Mouse (Mus musculus) macrophage (primary cell): ENCODE measurements around the gene Ndufa8. TPM values are rescaled to one million over a fixed set of nuclear protein-coding genes. Genes with fewer than 3 reads are reported as not detected.

Experiments used
- H3K27ac ChIP-seq: fragments of 350-480 bp; formaldehyde crosslinking; 2 replicates; pipeline ENCODE4 v1.9.0; 2021
- H3K36me3 ChIP-seq: fragments of 350-480 bp; formaldehyde crosslinking; 2 replicates; pipeline ENCODE4 v1.9.0; 2021; ENCODE audit errors: inconsistent target
- H3K4me3 ChIP-seq: fragments of 350-480 bp; formaldehyde crosslinking; 2 replicates; pipeline ENCODE4 v1.9.0; 2021; ENCODE audit errors: inconsistent target
- H3K79me2 ChIP-seq: fragments of 350-480 bp; formaldehyde crosslinking; 2 replicates; pipeline ENCODE4 v1.9.0; 2021; ENCODE audit errors: inconsistent target
- WGBS: methylation state at CpG from one replicate; pipeline ENCODE4 v1.1.7; 2026; ENCODE audit warnings: inconsistent platforms; ENCODE audit not compliant: missing documents; 5-methylcytosine and 5-hydroxymethylcytosine counted together
- polyA plus RNA-seq: library from polyadenylated mRNA; stranded (reverse); fragments of 250-400 nt; gene quantifications from 3 replicates; pipeline ENCODE4 v1.2.4, GENCODE M21; 2018; ENCODE audit warnings: inconsistent platforms

Gene Ndufa8
- polyA plus RNA-seq, 1 experiment from 2014 or later = 84.4 TPM

GRCm38 (mm10) chr2:36021385-36022159 lies 27.6 kb downstream of the Ndufa8 start:
- no peak overlapping the region for H3K27ac ChIP-seq
- no peaks in the 10 kb centered on the region for H3K36me3 ChIP-seq
- 22% methylated on average over 32 of the region's 32 CpGs for WGBS
- H3K79me2 ChIP-seq = no peaks in the 10 kb centered on the region
- H3K4me3 ChIP-seq = no peak overlapping the region

GRCm38 (mm10) chr2:36013010-36013409 lies 36.2 kb downstream of the Ndufa8 start:
- no peaks in the 10 kb centered on the region for H3K79me2 ChIP-seq
- no peaks in the 10 kb centered on the region for H3K36me3 ChIP-seq
- no peak overlapping the region for H3K27ac ChIP-seq
- no peak overlapping the region for H3K4me3 ChIP-seq
- 75% methylated on average over 11 of the region's 12 CpGs for WGBS

- Histone ChIP-seq H3K79me2 (no peaks in the 10 kb centered on the region), H3K36me3 (no peaks in the 10 kb centered on the region), H3K27ac (no peak overlapping the region), H3K4me3 (no peak overlapping the region)
- WGBS = 4% methylated on average over 44 of the region's 44 CpGs
Measured at GRCm38 (mm10) chr2:36011331-36011825, 37.8 kb downstream of the Ndufa8 start.

- 81% methylated on average over 7 of the region's 8 CpGs for WGBS
- Histone ChIP-seq H3K4me3 (no peak overlapping the region), H3K36me3 (no peaks in the 10 kb centered on the region), H3K27ac (no peak overlapping the region), H3K79me2 (no peaks in the 10 kb centered on the region)
Measured at GRCm38 (mm10) chr2:36010579-36010978, 38.6 kb downstream of the Ndufa8 start.

GRCm38 (mm10) chr2:36009386-36009785 lies 39.8 kb downstream of the Ndufa8 start:
- 16% methylated on average over 4 of the region's 4 CpGs for WGBS
- Histone ChIP-seq H3K4me3 (no peak overlapping the region), H3K27ac (no peak overlapping the region), H3K79me2 (no peaks in the 10 kb centered on the region), H3K36me3 (no peaks in the 10 kb centered on the region)

GRCm38 (mm10) chr2:36008071-36008470 lies 41.1 kb downstream of the Ndufa8 start:
- Histone ChIP-seq H3K36me3 (no peaks in the 10 kb centered on the region), H3K27ac (no peak overlapping the region), H3K79me2 (no peaks in the 10 kb centered on the region), H3K4me3 (no peak overlapping the region)
- 18% methylated on average over 1 of the region's 1 CpGs for WGBS

GRCm38 (mm10) chr2:36002188-36002587 lies 47.0 kb downstream of the Ndufa8 start:
- no peak overlapping the region for H3K27ac ChIP-seq
- no peaks in the 10 kb centered on the region for H3K36me3 ChIP-seq
- no peak overlapping the region for H3K4me3 ChIP-seq
- no peaks in the 10 kb centered on the region for H3K79me2 ChIP-seq
- 73% methylated on average over 5 of the region's 6 CpGs for WGBS

GRCm38 (mm10) chr2:36000390-36000789 lies 48.8 kb downstream of the Ndufa8 start:
- H3K36me3 ChIP-seq = no peaks in the 10 kb centered on the region
- H3K4me3 ChIP-seq = no peak overlapping the region
- H3K79me2 ChIP-seq = no peaks in the 10 kb centered on the region
- H3K27ac ChIP-seq = no peak overlapping the region
- WGBS = 53% methylated on average over 1 of the region's 1 CpGs

- Histone ChIP-seq H3K27ac (no peak overlapping the region), H3K4me3 (no peak overlapping the region), H3K79me2 (no peaks in the 10 kb centered on the region), H3K36me3 (no peaks in the 10 kb centered on the region)
Measured at GRCm38 (mm10) chr2:35999212-35999611, 50.0 kb downstream of the Ndufa8 start.

GRCm38 (mm10) chr2:35998416-35998815 lies 50.8 kb downstream of the Ndufa8 start:
- 97% methylated on average over 5 of the region's 5 CpGs for WGBS
- Histone ChIP-seq H3K79me2 (no peaks in the 10 kb centered on the region), H3K36me3 (no peaks in the 10 kb centered on the region), H3K4me3 (no peak overlapping the region), H3K27ac (no peak overlapping the region)

- H3K79me2 ChIP-seq = no peaks in the 10 kb centered on the region
- no peak overlapping the region for H3K27ac ChIP-seq
- WGBS = 29% methylated on average over 2 of the region's 2 CpGs
- H3K4me3 ChIP-seq = no peak overlapping the region
- no peaks in the 10 kb centered on the region for H3K36me3 ChIP-seq
Measured at GRCm38 (mm10) chr2:35996753-35997152, 52.5 kb downstream of the Ndufa8 start.

GRCm38 (mm10) chr2:35994303-35994702 lies 54.9 kb downstream of the Ndufa8 start:
- H3K4me3 ChIP-seq = no peak overlapping the region
- no peaks in the 10 kb centered on the region for H3K36me3 ChIP-seq
- WGBS = 86% methylated on average over 6 of the region's 6 CpGs
- no peak overlapping the region for H3K27ac ChIP-seq
- no peaks in the 10 kb centered on the region for H3K79me2 ChIP-seq

GRCm38 (mm10) chr2:35993481-35993880 lies 55.7 kb downstream of the Ndufa8 start:
- no peaks in the 10 kb centered on the region for H3K36me3 ChIP-seq
- no peaks in the 10 kb centered on the region for H3K79me2 ChIP-seq
- 78% methylated on average over 2 of the region's 2 CpGs for WGBS
- no peak overlapping the region for H3K4me3 ChIP-seq
- no peak overlapping the region for H3K27ac ChIP-seq

GRCm38 (mm10) chr2:35992259-35992658 lies 56.9 kb downstream of the Ndufa8 start:
- Histone ChIP-seq H3K79me2 (no peaks in the 10 kb centered on the region), H3K4me3 (no peak overlapping the region), H3K27ac (no peak overlapping the region), H3K36me3 (no peaks in the 10 kb centered on the region)
- 95% methylated on average over 3 of the region's 3 CpGs for WGBS
